Mouse (Mus musculus) layer of hippocampus, adult 2 months (tissue): ENCODE data around the gene Kifc1. TPM values are rescaled to one million over a fixed set of nuclear protein-coding genes. Genes with fewer than 3 reads are reported as not detected.
"Not testable (repeated sequence)": the region's sequence is repeated elsewhere in the genome, so short reads cannot be mapped to it uniquely, and the experiment has no call there.

Experiments
- DNase-seq, 2 experiments: peaks; one replicate each; pipeline ENCODE4 v3.0.0; 2022; ENCODE audit warnings: low spot score in 2 of 2
- H3K27ac ChIP-seq: fragments of 200-600 bp; 2 replicates; pipeline ENCODE4 v1.8.1; 2022
- H3K4me3 ChIP-seq: fragments of 200-600 bp; 2 replicates; pipeline ENCODE4 v1.8.1; 2022; ENCODE audit warnings: mild to moderate bottlenecking
- CTCF ChIP-seq: fragments of 200-600 bp; conservative IDR thresholded peaks from 2 replicates; pipeline ENCODE4 v1.8.1; 2022; ENCODE audit warnings: antibody characterized with exemption, mild to moderate bottlenecking, moderate library complexity
- total RNA-seq, 2 experiments: library from RNA; stranded (reverse); gene quantifications; 2 replicates each; pipeline ENCODE4 v1.2.3; 2021

Kifc1 gene
- total RNA-seq, 2 experiments from 2014 or later, result 1.8 to 3.0 TPM

GRCm38 (mm10) chr17:33916294-33916693 is 25.8 kb upstream of the Kifc1 start:
- H3K27ac ChIP-seq, result peak overlapping the region; percentile 63
- DNase-seq, result no peak
- no peak for TF ChIP-seq CTCF
- H3K4me3 ChIP-seq, result peak overlapping the region; percentile 59

- H3K4me3 ChIP-seq, result peak within 1 kb of the TSS; percentile 59
- H3K27ac ChIP-seq, result peak within 1 kb of the TSS; percentile 63
- DNase-seq, result peak; percentile 94 to 97
- TF ChIP-seq CTCF, result no peak
Observed at GRCm38 (mm10) chr17:33915671-33916250, 25.3 kb upstream of the Kifc1 start, which contains the start of the genes Tapbp and Zbtb22. TSS of gene Tapbp (plus strand) at chr17:33915899. TSS of gene Zbtb22 (plus strand) at chr17:33915904.

- H3K27ac ChIP-seq, result peak overlapping the region; percentile 63; the same call in 1 of the 2 replicates
- peak; percentile 44 for TF ChIP-seq CTCF
- H3K4me3 ChIP-seq, result no peak overlapping the region; the same call in 1 of the 2 replicates
- no peak for DNase-seq
Observed at GRCm38 (mm10) chr17:33914969-33915391, 24.5 kb upstream of the Kifc1 start.

- no peak for TF ChIP-seq CTCF
- no peak overlapping the region for H3K27ac ChIP-seq
- H3K4me3 ChIP-seq, result no peak overlapping the region
- no peak for DNase-seq
Observed at GRCm38 (mm10) chr17:33913905-33914304, 23.4 kb upstream of the Kifc1 start.

- DNase-seq, result no peak
- no peak overlapping the region for H3K4me3 ChIP-seq
- no peak overlapping the region for H3K27ac ChIP-seq
- no peak for TF ChIP-seq CTCF
Observed at GRCm38 (mm10) chr17:33913264-33913663, 22.8 kb upstream of the Kifc1 start.

GRCm38 (mm10) chr17:33911813-33912414 is 21.5 kb upstream of the Kifc1 start:
- Histone ChIP-seq H3K4me3 (no peak overlapping the region), H3K27ac (no peak overlapping the region)
- DNase-seq, result no peak
- TF ChIP-seq CTCF, result no peak

- Histone ChIP-seq H3K27ac (no peak overlapping the region), H3K4me3 (no peak overlapping the region)
- no peak for DNase-seq
- TF ChIP-seq CTCF, result no peak
Observed at GRCm38 (mm10) chr17:33911052-33911812, 20.8 kb upstream of the Kifc1 start.

GRCm38 (mm10) chr17:33910346-33911051 is 20.0 kb upstream of the Kifc1 start:
- no peak for DNase-seq
- peak overlapping the region; percentile 76 for H3K4me3 ChIP-seq
- H3K27ac ChIP-seq, result peak overlapping the region; percentile 92; the same call in 1 of the 2 replicates
- peak; percentile 54 for TF ChIP-seq CTCF

GRCm38 (mm10) chr17:33909869-33910250 is 19.4 kb upstream of the Kifc1 start:
- Histone ChIP-seq H3K27ac (peak overlapping the region; percentile 92), H3K4me3 (peak overlapping the region; percentile 76)
- TF ChIP-seq CTCF, result no peak
- no peak for DNase-seq

- TF ChIP-seq CTCF, result no peak
- Histone ChIP-seq H3K27ac (peak within 1 kb of the TSS; percentile 92), H3K4me3 (peak within 1 kb of the TSS; percentile 76)
- DNase-seq, result peak; percentile 98 to 99
Observed at GRCm38 (mm10) chr17:33909077-33909868, 18.8 kb upstream of the Kifc1 start, which contains the start of gene Daxx. TSS of gene Daxx (plus strand) at chr17:33909414.

- TF ChIP-seq CTCF, result no peak
- peak overlapping the region; percentile 76 for H3K4me3 ChIP-seq
- peak overlapping the region; percentile 92 for H3K27ac ChIP-seq
- DNase-seq, result peak in 1 of 2 experiments; percentile 42
Observed at GRCm38 (mm10) chr17:33908331-33909076, 18.0 kb upstream of the Kifc1 start.

- not testable (repeated sequence) for DNase-seq, H3K4me3 ChIP-seq, H3K27ac ChIP-seq
Observed at GRCm38 (mm10) chr17:33904835-33905234, 14.4 kb upstream of the Kifc1 start, which contains the start of gene Platr17. TSS of gene Platr17 (plus strand) at chr17:33905135.

- H3K4me3 ChIP-seq, H3K27ac ChIP-seq, DNase-seq: not testable (repeated sequence)
Observed at GRCm38 (mm10) chr17:33903911-33904651, 13.6 kb upstream of the Kifc1 start.
